Mouse (Mus musculus): ENCODE data around the gene Vmn1r205. TPM values are rescaled to one million over a fixed set of nuclear protein-coding genes. Genes with fewer than 3 reads are reported as not detected.
"Not testable (repeated sequence)": the region's sequence is repeated elsewhere in the genome, so short reads cannot be mapped to it uniquely, and the experiment has no call there.

Gene Vmn1r205
- polyA plus RNA-seq (2012; rRNA removed), result not detected in 2 replicates

DNA sequence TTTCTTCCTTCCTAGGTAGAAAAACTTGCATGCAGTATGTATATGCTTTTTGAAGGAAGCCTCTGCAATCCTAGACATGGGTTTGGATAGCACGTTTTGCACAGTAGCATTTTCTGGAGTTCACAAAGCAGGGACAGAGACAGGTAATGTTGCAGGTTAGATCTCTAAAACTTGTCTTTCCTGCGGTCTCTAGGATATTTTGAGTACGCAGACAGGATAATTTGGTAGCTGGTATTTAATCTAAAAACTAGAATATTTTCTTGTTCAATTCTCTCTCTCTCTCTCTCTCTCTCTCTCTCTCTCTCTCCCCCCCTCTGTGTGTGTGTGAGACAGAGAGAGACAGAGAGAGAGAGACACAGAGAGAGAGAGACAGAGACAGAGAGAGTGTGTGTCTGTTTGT, at the start of gene Vmn1r205:
Vmn1r205 (minus strand) TSS at position 101 of the 400 bp plus-strand sequence.
- no peak within 1 kb of the TSS for H3K4me3 ChIP-seq (ENCODE audit: control insufficient read depth, low read depth, low read length)
- no peaks in the 10 kb centered on the region for H3K36me3 ChIP-seq (ENCODE audit: control insufficient read depth, insufficient read depth, low read length)
- no peaks in the 10 kb centered on the region for H3K4me1 ChIP-seq (ENCODE audit: control insufficient read depth, insufficient read depth, low read length)
- no peaks in the 10 kb centered on the region for H3K27me3 ChIP-seq (ENCODE audit: control insufficient read depth, insufficient read depth, low read length)
- H3K27ac ChIP-seq (ENCODE audit: control insufficient read depth, insufficient read depth, low read depth, low read length), result no peak within 1 kb of the TSS
- no peak for TF ChIP-seq POLR2A (IDR thresholded peaks at IDR 0.05; ENCODE audit: control insufficient read depth, low read depth, low read length)
- TF ChIP-seq CTCF (IDR thresholded peaks at IDR 0.05; ENCODE audit: control insufficient read depth, insufficient read depth, insufficient replicate concordance, low read depth, low read length), result no peak

DNA sequence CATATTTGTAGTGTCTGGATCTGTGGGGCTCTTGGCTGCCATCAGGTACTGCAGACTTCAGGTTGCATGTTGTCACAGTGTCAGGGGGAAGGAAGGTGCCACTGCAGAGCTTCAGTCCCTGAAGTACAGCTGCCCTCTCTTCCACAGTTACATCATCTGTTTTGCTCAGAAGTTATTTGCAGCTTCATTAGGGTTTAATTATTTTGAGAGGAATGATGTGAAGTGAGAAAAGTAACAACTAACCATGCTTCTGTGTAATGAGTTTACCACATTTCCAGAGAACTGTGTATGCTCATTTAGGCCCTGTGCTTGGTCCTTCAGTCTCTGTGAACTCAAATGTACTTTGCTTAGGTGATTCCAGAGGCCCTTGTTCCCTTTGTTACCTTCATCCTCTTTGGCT, 31.4 kb upstream of the Vmn1r205 start, which contains the start of gene Vmn1r206:
Vmn1r206 (minus strand) TSS at position 101 of the 400 bp plus-strand sequence.
- not testable (repeated sequence) for H3K27ac ChIP-seq (ENCODE audit: control insufficient read depth, insufficient read depth, low read depth, low read length); H3K4me3 ChIP-seq (ENCODE audit: control insufficient read depth, low read depth, low read length); H3K36me3 ChIP-seq (ENCODE audit: control insufficient read depth, insufficient read depth, low read length); H3K27me3 ChIP-seq (ENCODE audit: control insufficient read depth, insufficient read depth, low read length); H3K4me1 ChIP-seq (ENCODE audit: control insufficient read depth, insufficient read depth, low read length)

DNA sequence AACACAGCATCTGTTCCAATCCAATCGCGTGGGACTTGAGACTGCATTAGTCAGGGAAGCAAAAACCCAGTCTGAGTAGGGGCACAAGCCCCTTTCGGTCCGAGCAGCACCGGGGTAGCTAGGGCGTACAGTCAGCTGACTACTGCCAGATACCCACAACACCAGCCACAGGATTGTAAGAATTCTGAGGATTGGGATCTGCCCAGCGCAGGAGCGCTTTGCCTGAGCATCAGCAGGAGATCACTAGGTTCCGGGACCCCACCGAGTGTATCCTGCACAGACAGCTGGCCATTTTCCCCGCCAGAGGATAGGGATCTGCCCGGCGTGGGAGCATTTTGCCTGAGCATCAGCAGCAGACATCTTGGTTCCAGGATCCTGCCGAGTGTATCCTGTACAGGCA, 9.5 kb downstream of the Vmn1r205 start:
- not testable (repeated sequence) for H3K27ac ChIP-seq (ENCODE audit: control insufficient read depth, insufficient read depth, low read depth, low read length); H3K36me3 ChIP-seq (ENCODE audit: control insufficient read depth, insufficient read depth, low read length); H3K4me1 ChIP-seq (ENCODE audit: control insufficient read depth, insufficient read depth, low read length); H3K27me3 ChIP-seq (ENCODE audit: control insufficient read depth, insufficient read depth, low read length); H3K4me3 ChIP-seq (ENCODE audit: control insufficient read depth, low read depth, low read length)

DNA sequence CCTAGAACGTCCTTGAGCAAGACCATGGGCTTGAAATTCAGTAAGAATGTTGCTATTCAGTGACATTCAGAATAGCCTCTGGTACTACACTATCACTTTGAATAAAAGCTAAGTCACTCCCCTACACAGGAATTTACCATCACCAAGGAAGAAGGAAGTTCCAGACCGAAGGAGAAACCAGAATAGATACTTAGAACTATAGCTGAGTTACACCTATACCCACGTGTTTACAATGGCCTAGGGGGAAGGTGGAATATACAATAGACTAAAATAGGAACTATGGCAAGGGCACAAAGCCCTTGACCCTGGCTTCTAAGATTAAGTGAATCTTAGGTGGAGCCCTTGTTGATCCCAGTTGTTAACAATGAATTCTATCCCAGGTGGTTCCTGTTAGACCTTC, 17.9 kb downstream of the Vmn1r205 start:
- not testable (repeated sequence) for H3K27me3 ChIP-seq (ENCODE audit: control insufficient read depth, insufficient read depth, low read length); H3K27ac ChIP-seq (ENCODE audit: control insufficient read depth, insufficient read depth, low read depth, low read length); H3K4me1 ChIP-seq (ENCODE audit: control insufficient read depth, insufficient read depth, low read length); H3K4me3 ChIP-seq (ENCODE audit: control insufficient read depth, low read depth, low read length); H3K36me3 ChIP-seq (ENCODE audit: control insufficient read depth, insufficient read depth, low read length)

DNA sequence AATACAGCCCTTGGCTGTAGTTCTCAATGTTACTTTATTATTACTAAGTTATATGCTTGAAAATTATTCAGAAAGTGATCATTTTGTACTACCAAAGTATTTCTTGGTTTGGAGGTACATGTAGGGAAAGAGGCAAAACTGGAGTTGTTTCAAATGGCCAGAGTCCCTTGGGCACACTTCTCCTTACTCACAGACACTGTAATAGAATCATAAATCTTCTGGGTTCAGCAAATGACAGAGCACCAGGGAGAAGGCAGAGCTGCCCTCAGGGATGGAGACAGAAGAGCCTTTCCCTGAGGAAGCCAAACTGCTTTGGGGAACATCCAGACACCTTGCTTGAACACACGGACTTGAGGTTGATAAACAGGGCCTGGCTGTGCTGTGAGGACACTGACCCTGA, 39.9 kb downstream of the Vmn1r205 start, which contains the start of gene Vmn1r204:
Vmn1r204 (plus strand) TSS at position 301 of the 400 bp plus-strand sequence.
- H3K27me3 ChIP-seq (ENCODE audit: control insufficient read depth, insufficient read depth, low read length); H3K27ac ChIP-seq (ENCODE audit: control insufficient read depth, insufficient read depth, low read depth, low read length); H3K4me3 ChIP-seq (ENCODE audit: control insufficient read depth, low read depth, low read length); H3K4me1 ChIP-seq (ENCODE audit: control insufficient read depth, insufficient read depth, low read length); H3K36me3 ChIP-seq (ENCODE audit: control insufficient read depth, insufficient read depth, low read length): not testable (repeated sequence)

Other genes with a start within 250 kb of the Vmn1r205 start
- gene Vmn1r198, start 242.6 kb downstream of the Vmn1r205 start, polyA plus RNA-seq (2012; rRNA removed), result not detected in 2 replicates
- not detected in 2 replicates for gene Vmn1r199, start 213.2 kb downstream of the Vmn1r205 start, polyA plus RNA-seq (2012; rRNA removed)
- gene Vmn1r200, start 202.6 kb downstream of the Vmn1r205 start, polyA plus RNA-seq (2012; rRNA removed), result not detected in 2 replicates
- not detected in 2 replicates for gene Vmn1r201, start 121.1 kb downstream of the Vmn1r205 start, polyA plus RNA-seq (2012; rRNA removed)
- not detected in 2 replicates for gene Vmn1r202, start 87.6 kb downstream of the Vmn1r205 start, polyA plus RNA-seq (2012; rRNA removed)
- gene Vmn1r203, start 74.9 kb downstream of the Vmn1r205 start, polyA plus RNA-seq (2012; rRNA removed), result not detected in 2 replicates
- gene Vmn1r204, start 39.8 kb downstream of the Vmn1r205 start, polyA plus RNA-seq (2012; rRNA removed), result not detected in 2 replicates
- not detected in 2 replicates for gene Vmn1r206, start 31.3 kb upstream of the Vmn1r205 start, polyA plus RNA-seq (2012; rRNA removed)
- gene Vmn1r207-ps, start 136.6 kb upstream of the Vmn1r205 start, polyA plus RNA-seq (2012; rRNA removed), result not detected in 2 replicates
- gene Vmn1r208, start 184.4 kb upstream of the Vmn1r205 start, polyA plus RNA-seq (2012; rRNA removed), result not detected in 2 replicates
- not detected in 2 replicates for gene Vmn1r209, start 216.7 kb upstream of the Vmn1r205 start, polyA plus RNA-seq (2012; rRNA removed)
- not detected in 2 replicates for gene Vmn1r210, start 238.3 kb upstream of the Vmn1r205 start, polyA plus RNA-seq (2012; rRNA removed)